Mouse (Mus musculus) neutrophil, adult 5-6 weeks (primary cell): ENCODE measurements around the gene Taf1b. TPM values are rescaled to one million over a fixed set of nuclear protein-coding genes. Genes with fewer than 3 reads are reported as not detected.

Experiments
- ATAC-seq: fragments of 151-379, 151-347 bp; 2 replicates; pipeline ENCODE4 v1.8.0; 2017; ENCODE audit warnings: mild to moderate bottlenecking, moderate TSS enrichment; ENCODE audit not compliant: insufficient number of reproducible peaks, poor library complexity, low FRiP score, severe bottlenecking; ENCODE audit errors: extremely low read depth
- total RNA-seq: library from RNA; stranded (forward); fragments of 200-1000 nt; gene quantifications from 2 replicates; pipeline ENCODE4 v1.2.3, GENCODE M21; 2017

Gene Taf1b
- total RNA-seq, 1 experiment from 2014 or later: 46.3 TPM

DNA sequence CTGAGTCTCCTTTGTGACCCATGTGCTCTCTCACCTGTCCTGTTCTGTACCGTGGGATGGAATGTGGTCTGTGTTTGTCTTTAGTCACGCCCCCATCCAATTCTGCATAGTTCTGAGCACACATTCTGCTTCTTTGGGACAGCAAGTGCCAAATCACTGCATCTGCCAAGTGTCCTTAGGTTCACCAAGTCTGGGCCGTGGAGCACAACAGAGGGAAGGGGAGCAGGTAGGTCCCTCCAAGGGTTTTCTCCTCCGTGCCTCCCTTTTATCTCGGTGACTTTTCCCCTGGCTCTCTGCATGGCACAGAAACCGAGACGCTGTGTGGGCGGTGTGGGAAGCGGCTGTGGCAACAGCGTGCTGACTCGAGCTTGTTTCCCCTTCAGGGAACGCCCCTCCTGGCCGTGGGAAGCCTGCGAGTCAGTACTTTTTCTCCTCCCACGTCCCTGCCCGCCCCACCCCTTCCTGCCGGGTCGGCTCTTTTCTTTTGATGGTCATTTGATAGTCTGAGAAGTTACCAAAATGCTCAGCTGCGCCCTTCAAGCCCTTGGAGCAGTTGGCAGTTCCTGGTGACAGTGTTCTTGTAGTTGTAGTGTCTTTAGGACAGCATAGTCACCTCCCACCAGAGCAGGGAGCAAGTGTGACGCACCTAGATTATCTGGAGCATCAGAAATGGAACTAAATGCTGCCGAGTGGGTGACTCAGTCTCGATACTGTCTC, 95.0 kb downstream of the Taf1b start:
- ATAC-seq: peak; percentile 81

DNA sequence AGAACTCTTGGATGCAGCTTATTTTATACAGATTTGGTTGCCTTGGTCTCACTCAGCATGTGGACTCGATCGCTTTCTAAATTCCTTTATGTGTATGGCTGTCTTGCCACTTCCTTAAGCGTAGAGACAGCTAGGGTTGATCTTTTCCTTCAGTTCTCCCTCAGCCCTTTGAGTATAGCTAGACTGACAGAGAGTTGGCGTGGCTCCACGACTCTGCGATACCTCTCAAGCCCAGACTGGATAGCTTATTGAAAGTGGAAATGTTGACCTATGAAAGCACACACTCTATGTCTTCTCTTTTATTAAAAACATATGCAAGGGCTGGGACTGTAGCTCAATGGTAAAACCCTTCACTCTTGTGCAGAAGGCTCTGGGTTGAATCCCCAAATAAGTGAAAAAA, 99.2 kb downstream of the Taf1b start:
- no peak for ATAC-seq

DNA sequence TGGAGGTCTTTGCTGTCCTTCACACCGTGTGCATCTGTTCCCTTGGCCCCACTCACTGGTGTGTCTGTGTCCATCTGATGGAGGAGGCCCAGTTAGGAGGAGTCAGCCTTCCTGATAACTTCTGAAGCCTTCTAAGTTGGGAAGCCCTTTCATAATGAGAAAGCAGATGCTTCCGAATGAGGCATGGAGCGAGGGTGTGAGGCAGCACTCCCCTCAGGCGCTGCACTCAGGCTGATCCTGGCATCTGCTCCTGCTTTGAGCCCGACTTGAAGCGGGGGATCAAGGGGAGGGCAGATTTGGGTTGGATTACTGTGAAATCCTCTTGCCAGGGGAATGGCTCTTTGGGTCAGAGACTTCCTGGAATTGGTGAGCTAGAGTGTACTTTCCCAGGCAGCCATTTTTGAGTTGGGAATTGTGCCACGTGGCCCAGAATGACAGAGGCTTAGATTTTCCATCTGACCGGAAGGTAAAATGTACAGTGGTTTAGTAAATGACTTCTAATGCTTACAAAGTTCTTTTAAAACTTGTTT, 101.3 kb downstream of the Taf1b start:
- ATAC-seq: no peak

DNA sequence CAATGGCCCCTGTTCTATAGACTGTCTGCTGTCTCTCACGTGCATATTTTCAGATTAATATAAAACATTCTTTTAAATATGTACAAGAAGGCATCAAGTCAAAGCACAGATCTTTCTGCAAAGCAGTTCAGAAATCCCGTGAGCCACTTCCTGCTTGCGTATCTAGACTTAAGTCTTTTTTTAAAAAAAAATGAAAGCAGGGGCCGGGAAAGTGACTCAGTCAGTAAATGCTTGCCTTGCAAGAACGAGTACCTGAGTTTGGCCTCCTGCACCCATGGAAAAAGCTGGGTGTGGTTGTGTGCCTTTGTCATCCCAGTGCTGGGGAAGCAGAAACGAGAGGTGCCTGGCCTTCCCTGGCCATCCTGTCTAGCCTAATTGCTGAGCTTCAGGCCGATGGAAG, 101.9 kb downstream of the Taf1b start:
- ATAC-seq: no peak

GRCm38 (mm10) chr12:24600806-24601205, 102.6 kb downstream of the Taf1b start:
- ATAC-seq: peak; percentile 84

DNA sequence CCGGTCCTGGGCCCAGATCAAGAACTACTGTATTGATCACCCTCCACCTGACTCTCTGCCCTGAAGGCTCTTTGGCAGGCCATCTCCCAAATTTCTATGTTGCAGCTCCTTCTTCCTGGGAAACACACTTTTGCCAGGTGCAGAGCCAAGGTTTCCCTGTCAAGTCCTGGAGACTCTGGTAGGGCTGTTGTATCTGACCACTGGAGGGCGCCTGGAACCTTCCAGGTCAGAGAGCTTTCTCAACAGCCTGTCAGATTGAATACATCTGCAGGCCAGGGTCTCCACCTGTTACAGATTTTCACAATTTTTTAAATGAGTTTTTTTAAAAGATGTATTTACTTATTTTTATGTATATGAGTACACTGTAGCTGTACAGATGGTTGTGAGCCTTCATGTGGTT, 105.1 kb downstream of the Taf1b start:
- ATAC-seq: no peak

GRCm38 (mm10) chr12:24606166-24606565, 108.0 kb downstream of the Taf1b start:
- ATAC-seq: no peak

Other genes starting within 250 kb of the Taf1b start
- gene Grhl1, start 73.9 kb downstream of the Taf1b start, total RNA-seq: 0.74 and 1.0 TPM in 2 replicates
- 28.2 and 29.6 TPM in 2 replicates for gene Klf11, start 152.9 kb downstream of the Taf1b start, total RNA-seq
- gene Cys1, start 183.5 kb downstream of the Taf1b start, total RNA-seq: not detected in 2 replicates
- 0.70 and 1.8 TPM in 2 replicates for gene Rrm2, start 209.9 kb downstream of the Taf1b start, total RNA-seq